Mouse (Mus musculus) forebrain, embryonic 16.5 days (tissue): ENCODE data around the gene Pcsk2. TPM values are rescaled to one million over a fixed set of nuclear protein-coding genes. Genes with fewer than 3 reads are reported as not detected.

ENCODE experiments used
- ATAC-seq: fragments of 200-750 bp; cut with Nextera tagmentation; 2 replicates; pipeline ENCODE4 v1.8.0; 2017; ENCODE audit warnings: mild to moderate bottlenecking, moderate library complexity
- H3K27ac ChIP-seq: fragments of 300-500 bp; sonication (generic); 2 replicates; pipeline ENCODE4 v1.5.1; 2014; ENCODE audit warnings: low read length, control low read depth
- H3K27me3 ChIP-seq: fragments of 300-500 bp; sonication (generic); replicated peaks from 2 replicates; pipeline ENCODE4 v1.6.1; 2014; ENCODE audit warnings: low read length; ENCODE audit not compliant: control insufficient read depth, insufficient read depth
- H3K36me3 ChIP-seq: fragments of 300-500 bp; sonication (generic); 2 replicates; pipeline ENCODE4 v1.6.1; 2014; ENCODE audit not compliant: control insufficient read depth, insufficient read depth
- H3K4me1 ChIP-seq: fragments of 300-500 bp; sonication (generic); replicated peaks from 2 replicates; pipeline ENCODE4 v1.6.1; 2014; ENCODE audit warnings: low read length; ENCODE audit not compliant: control insufficient read depth, insufficient read depth
- H3K4me2 ChIP-seq: fragments of 300-500 bp; sonication (generic); 2 replicates; pipeline ENCODE4 v1.6.1; 2014; ENCODE audit warnings: mild to moderate bottlenecking, low read length, control low read depth
- H3K4me3 ChIP-seq: fragments of 300-500 bp; sonication (generic); replicated peaks from 2 replicates; pipeline ENCODE4 v1.5.1; 2014; ENCODE audit warnings: mild to moderate bottlenecking, low read length, control low read depth
- H3K9ac ChIP-seq: fragments of 300-500 bp; sonication (generic); replicated peaks from 2 replicates; pipeline ENCODE4 v1.6.1; 2014; ENCODE audit warnings: low read depth, low read length, control low read depth
- H3K9me3 ChIP-seq: fragments of 300-500 bp; sonication (generic); 2 replicates; pipeline ENCODE4 v1.6.1; 2016; ENCODE audit warnings: low read length; ENCODE audit not compliant: control insufficient read depth
- WGBS: fragments of 180-500 bp; shearing (Covaris S2); extraction: QIAGEN DNeasy Blood & Tissue Kit; methylation state at CpG from one replicate; pipeline ENCODE4 v1.1.7; 2014; 5-methylcytosine and 5-hydroxymethylcytosine counted together
- polyA plus RNA-seq: library from polyadenylated mRNA; unstranded; fragments of >200 nt; fragmentation: Nextera tagmentation; extraction: Ambion mirVana; gene quantifications from 2 replicates; pipeline ENCODE4 v1.2.1, GENCODE M21; 2015

The Pcsk2 gene
- polyA plus RNA-seq: 9.7 and 12.5 TPM in 2 replicates

DNA sequence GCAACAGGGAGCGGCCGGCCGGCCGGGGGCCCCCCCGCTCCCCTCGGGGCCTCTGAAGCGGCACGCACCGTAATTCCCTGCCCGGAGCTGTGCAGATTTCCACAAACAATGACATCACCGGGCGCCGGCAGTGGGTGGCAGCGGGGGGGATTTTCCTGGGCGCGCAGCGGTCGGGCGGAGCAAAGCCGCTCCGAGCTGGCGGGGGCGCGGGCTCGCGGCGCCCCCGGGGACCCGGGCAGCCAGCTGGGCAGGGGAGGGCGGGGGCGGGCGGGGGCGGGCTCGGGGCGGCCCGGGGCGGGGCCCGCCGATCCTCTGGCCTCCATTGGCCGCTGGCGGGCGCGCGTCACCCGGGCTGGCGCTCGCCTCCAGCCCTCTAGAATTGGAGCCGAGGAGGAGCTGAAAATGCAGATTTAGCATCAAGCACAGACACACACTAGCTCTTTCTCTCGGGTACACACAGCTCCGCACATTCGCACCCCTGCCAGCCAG lies at the start of gene Pcsk2:
TSS of gene Pcsk2 (plus strand) at position 399 of the 489 bp plus-strand sequence.
- under 1% methylated on average over 25 of the region's 51 CpGs for WGBS

GRCm38 (mm10) chr2:143500845-143501244 lies 45.1 kb upstream of the Pcsk2 start:
- no peak overlapping the region for H3K4me3 ChIP-seq
- ATAC-seq: peak; percentile 43; the same call in 1 of the 2 replicates
- H3K9me3 ChIP-seq: no peaks in the 10 kb centered on the region
- H3K27ac ChIP-seq: no peak overlapping the region
- no peaks in the 10 kb centered on the region for H3K36me3 ChIP-seq
- no peak overlapping the region for H3K4me2 ChIP-seq
- no peaks in the 10 kb centered on the region for H3K27me3 ChIP-seq
- 63% methylated on average over 9 of the region's 9 CpGs for WGBS
- peaks cover 4% of the 10 kb centered on the region; the same call in 1 of the 2 replicates for H3K4me1 ChIP-seq
- no peak overlapping the region for H3K9ac ChIP-seq

More for the DNA sequence above, at the start of gene Pcsk2:
- no peaks in the 10 kb centered on the region for H3K36me3 ChIP-seq
- H3K9me3 ChIP-seq: no peaks in the 10 kb centered on the region
- H3K4me2 ChIP-seq: peak within 1 kb of the TSS; percentile 94
- H3K9ac ChIP-seq: peak within 1 kb of the TSS; percentile 85
- H3K27ac ChIP-seq: peak within 1 kb of the TSS; percentile 83
- peak within 1 kb of the TSS; percentile 73 for H3K4me3 ChIP-seq
- H3K27me3 ChIP-seq: peaks cover 21% of the 10 kb centered on the region
- peaks cover 22% of the 10 kb centered on the region for H3K4me1 ChIP-seq
- ATAC-seq: peak; percentile 97

DNA sequence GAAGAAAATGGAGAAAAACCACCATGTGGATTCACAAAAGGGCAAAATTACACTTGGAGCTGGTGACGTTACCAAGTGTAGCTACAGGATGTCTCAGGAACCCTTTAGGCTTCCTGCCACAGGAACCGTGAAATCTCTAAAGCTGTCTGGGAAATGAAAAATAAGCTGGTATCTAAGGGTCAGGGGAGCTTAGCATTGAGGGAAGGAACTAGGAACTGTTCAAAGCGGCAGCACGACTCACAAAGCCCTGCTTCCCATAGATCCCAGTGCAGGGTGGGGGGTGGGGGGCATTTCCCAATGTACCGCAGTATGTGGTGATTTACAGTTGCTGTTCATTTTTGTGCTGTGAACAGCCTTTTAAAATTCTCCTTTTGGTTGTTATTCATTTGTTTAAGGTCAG lies 44.2 kb upstream of the Pcsk2 start:
- no peak overlapping the region for H3K4me2 ChIP-seq
- H3K4me3 ChIP-seq: no peak overlapping the region
- no peaks in the 10 kb centered on the region for H3K36me3 ChIP-seq
- H3K27ac ChIP-seq: no peak overlapping the region
- 63% methylated on average over 5 of the region's 5 CpGs for WGBS
- H3K9ac ChIP-seq: no peak overlapping the region
- peaks cover 4% of the 10 kb centered on the region; the same call in 1 of the 2 replicates for H3K4me1 ChIP-seq
- ATAC-seq: no peak
- H3K9me3 ChIP-seq: no peaks in the 10 kb centered on the region
- no peaks in the 10 kb centered on the region for H3K27me3 ChIP-seq

GRCm38 (mm10) chr2:143502203-143502602 lies 43.8 kb upstream of the Pcsk2 start:
- H3K4me3 ChIP-seq: no peak overlapping the region
- H3K4me2 ChIP-seq: no peak overlapping the region
- no peaks in the 10 kb centered on the region for H3K27me3 ChIP-seq
- no peaks in the 10 kb centered on the region for H3K9me3 ChIP-seq
- no peak for ATAC-seq
- H3K36me3 ChIP-seq: no peaks in the 10 kb centered on the region
- 84% methylated on average over 3 of the region's 3 CpGs for WGBS
- H3K4me1 ChIP-seq: peaks cover 4% of the 10 kb centered on the region; the same call in 1 of the 2 replicates
- no peak overlapping the region for H3K27ac ChIP-seq
- H3K9ac ChIP-seq: no peak overlapping the region

GRCm38 (mm10) chr2:143536485-143536884 lies 9.5 kb upstream of the Pcsk2 start:
- no peak for ATAC-seq
- WGBS: 21% methylated on average over 3 of the region's 3 CpGs
- Histone ChIP-seq H3K9ac (no peak overlapping the region), H3K27ac (no peak overlapping the region), H3K9me3 (no peaks in the 10 kb centered on the region), H3K27me3 (no peaks in the 10 kb centered on the region), H3K4me1 (no peaks in the 10 kb centered on the region), H3K4me3 (no peak overlapping the region), H3K4me2 (no peak overlapping the region), H3K36me3 (no peaks in the 10 kb centered on the region)

GRCm38 (mm10) chr2:143545299-143545751 lies 631 bp upstream of the Pcsk2 start:
- peak overlapping the region; percentile 83 for H3K27ac ChIP-seq
- ATAC-seq: no peak; the same call in none of the 2 replicates

DNA sequence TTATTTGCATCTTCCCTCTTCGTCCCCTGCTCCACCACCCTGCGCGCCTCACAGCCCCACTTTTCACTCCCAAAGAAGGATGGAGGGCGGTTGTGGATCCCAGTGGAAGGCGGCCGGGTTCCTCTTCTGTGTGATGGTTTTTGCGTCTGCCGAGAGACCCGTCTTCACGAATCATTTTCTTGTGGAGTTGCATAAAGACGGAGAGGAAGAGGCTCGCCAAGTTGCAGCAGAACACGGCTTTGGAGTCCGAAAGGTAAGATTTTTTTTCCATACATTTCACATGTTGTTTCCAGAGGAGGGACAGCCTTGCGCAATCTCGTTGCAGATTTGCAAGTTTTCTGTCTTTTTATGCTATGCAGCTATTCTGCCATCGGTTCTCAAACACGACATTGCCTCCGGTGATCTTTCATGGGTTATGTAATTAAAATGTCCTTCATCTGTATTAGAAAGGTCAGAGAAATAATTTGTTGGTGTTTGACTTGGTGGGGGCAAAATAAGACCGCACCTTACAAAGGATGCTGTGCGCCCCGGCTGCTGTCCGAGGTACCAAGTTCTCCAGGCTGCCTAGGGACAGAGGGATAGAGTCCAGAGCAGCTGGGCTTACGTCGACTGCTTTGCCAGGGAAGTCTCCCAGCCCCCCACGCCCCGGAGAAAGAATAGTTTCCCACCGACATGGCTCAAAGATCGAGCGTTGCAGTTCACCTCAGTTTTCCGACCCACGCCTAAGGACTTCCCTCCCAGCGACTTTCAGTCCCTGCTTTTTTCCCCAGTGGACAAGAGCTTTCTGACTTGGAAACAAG lies 656 bp downstream of the Pcsk2 start:
- peaks cover 22% of the 10 kb centered on the region for H3K4me1 ChIP-seq
- no peaks in the 10 kb centered on the region for H3K9me3 ChIP-seq
- peaks cover 21% of the 10 kb centered on the region for H3K27me3 ChIP-seq
- peak overlapping the region; percentile 94 for H3K4me2 ChIP-seq
- peak overlapping the region; percentile 73 for H3K4me3 ChIP-seq
- peak overlapping the region; percentile 85 for H3K9ac ChIP-seq
- no peaks in the 10 kb centered on the region for H3K36me3 ChIP-seq
- WGBS: under 1% methylated on average over 33 of the region's 33 CpGs
- peak overlapping the region; percentile 48; the same call in 1 of the 2 replicates for H3K27ac ChIP-seq
- 0 out of 2 replicates have a peak, but pooled peaks have one; percentile 16 for ATAC-seq

More at GRCm38 (mm10) chr2:143545299-143545751, 631 bp upstream of the Pcsk2 start:
- Histone ChIP-seq H3K4me1 (peaks cover 22% of the 10 kb centered on the region), H3K9ac (peak overlapping the region; percentile 85), H3K4me2 (peak overlapping the region; percentile 94), H3K9me3 (no peaks in the 10 kb centered on the region), H3K36me3 (no peaks in the 10 kb centered on the region), H3K4me3 (peak overlapping the region; percentile 73), H3K27me3 (peaks cover 21% of the 10 kb centered on the region)
- under 1% methylated on average over 7 of the region's 7 CpGs for WGBS

DNA sequence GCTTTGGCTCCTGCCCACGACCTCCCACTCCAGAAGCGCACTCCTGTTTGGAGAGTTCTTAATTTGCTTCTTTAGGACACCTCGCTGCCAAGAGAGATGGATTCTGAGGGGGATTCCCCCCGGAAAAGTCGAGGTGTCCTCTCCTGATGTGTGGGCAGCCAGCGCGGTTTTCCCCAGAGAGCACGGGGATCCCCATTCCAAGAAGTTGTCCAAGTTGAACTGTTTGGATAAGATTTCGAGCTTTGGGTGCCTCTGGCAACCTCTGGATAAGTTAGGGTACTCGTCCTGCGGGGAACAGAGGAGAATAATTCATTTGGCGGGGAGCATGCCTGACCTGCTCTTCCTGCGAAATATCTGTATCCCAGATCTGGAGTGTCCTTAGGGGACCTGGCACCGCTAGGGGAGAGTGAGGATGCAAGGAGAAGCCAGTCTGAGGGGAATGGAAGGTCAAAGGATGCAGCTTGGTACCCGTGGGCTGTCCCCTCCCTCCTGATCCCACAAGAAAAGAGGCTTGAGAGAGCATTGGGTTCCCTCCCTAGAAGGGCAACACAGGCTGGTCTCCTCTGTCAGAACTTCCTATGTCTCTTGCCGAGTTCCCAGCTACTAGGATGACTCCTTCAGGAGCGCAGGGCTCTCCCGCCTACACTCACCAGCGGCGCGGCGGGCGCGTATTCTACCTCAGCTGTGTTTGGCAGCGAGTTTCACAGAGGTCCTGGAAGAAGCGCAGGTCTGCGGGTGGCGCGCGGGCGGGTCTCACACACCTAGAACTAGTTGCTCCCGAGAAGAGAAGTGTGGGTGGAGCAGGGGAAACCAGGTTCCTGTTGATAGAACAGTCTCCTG lies 1.5 kb downstream of the Pcsk2 start:
- under 1% methylated on average over 32 of the region's 32 CpGs for WGBS
- Histone ChIP-seq H3K36me3 (no peaks in the 10 kb centered on the region), H3K27ac (no peak overlapping the region)

DNA sequence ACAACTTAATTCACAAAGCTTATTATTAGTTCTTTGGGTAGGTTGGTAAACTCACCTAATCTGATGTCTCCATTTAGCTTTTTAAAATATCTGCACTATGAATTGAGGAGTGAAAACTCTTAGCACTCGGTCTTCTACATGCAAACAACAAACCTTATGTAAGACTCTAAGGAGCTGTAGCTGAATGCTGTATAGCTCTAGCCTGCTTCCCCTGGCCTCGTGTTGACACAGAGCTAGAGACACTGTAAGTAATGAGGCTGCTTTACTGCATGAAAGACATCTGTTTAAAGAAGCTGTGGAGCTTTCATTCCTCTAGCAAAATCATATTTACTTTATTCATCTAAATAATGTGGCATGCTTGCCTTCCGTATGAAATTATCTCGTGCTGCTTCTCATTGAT lies 14.4 kb downstream of the Pcsk2 start:
- H3K4me3 ChIP-seq: no peak overlapping the region
- no peaks in the 10 kb centered on the region for H3K36me3 ChIP-seq
- no peaks in the 10 kb centered on the region for H3K4me1 ChIP-seq
- no peak overlapping the region for H3K4me2 ChIP-seq
- no peaks in the 10 kb centered on the region for H3K27me3 ChIP-seq
- H3K9me3 ChIP-seq: 0 out of 2 replicates have a peak, but pooled peaks cover 3% of the 10 kb centered on the region
- H3K27ac ChIP-seq: no peak overlapping the region
- WGBS: 68% methylated on average over 4 of the region's 4 CpGs
- no peak overlapping the region for H3K9ac ChIP-seq
- no peak for ATAC-seq

More for the DNA sequence above, 1.5 kb downstream of the Pcsk2 start:
- H3K4me2 ChIP-seq: peak overlapping the region; percentile 94
- peaks cover 22% of the 10 kb centered on the region for H3K4me1 ChIP-seq
- peak overlapping the region; percentile 85 for H3K9ac ChIP-seq
- H3K4me3 ChIP-seq: peak overlapping the region; percentile 73
- no peak for ATAC-seq
- peaks cover 21% of the 10 kb centered on the region for H3K27me3 ChIP-seq
- no peaks in the 10 kb centered on the region for H3K9me3 ChIP-seq
